Mouse (Mus musculus) intestine, postnatal 0 days (tissue): ENCODE measurements at regions not wholly inside any gene's neighbourhood (a gene's known extent, or its start where the extent isn't known, plus 50 kb on each side); places are given as distances from the start of the nearest gene placed in this dataset.

Experiments
- ATAC-seq: fragments of 200-750 bp; cut with Nextera tagmentation; 2 replicates; pipeline ENCODE4 v1.8.0; 2017; ENCODE audit warnings: mild to moderate bottlenecking, moderate TSS enrichment, moderate library complexity
- H3K27ac ChIP-seq: fragments of 300-500 bp; sonication (generic); 2 replicates; pipeline ENCODE4 v1.5.1; 2014; ENCODE audit warnings: mild to moderate bottlenecking, low read depth, low read length, moderate library complexity
- H3K27me3 ChIP-seq: fragments of 300-500 bp; sonication (generic); replicated peaks from 2 replicates; pipeline ENCODE4 v1.6.1; 2014; ENCODE audit warnings: low read length, mixed read lengths; ENCODE audit not compliant: control insufficient read depth, insufficient read depth
- H3K36me3 ChIP-seq: fragments of 300-500 bp; sonication (generic); 2 replicates; pipeline ENCODE4 v1.6.1; 2014; ENCODE audit warnings: mild to moderate bottlenecking, moderate library complexity; ENCODE audit not compliant: control insufficient read depth, insufficient read depth
- H3K4me1 ChIP-seq: fragments of 300-500 bp; sonication (generic); replicated peaks from 2 replicates; pipeline ENCODE4 v1.6.1; 2014; ENCODE audit warnings: antibody characterized with exemption, low read length, mixed read lengths; ENCODE audit not compliant: control insufficient read depth, insufficient read depth
- H3K4me2 ChIP-seq: fragments of 300-500 bp; sonication (generic); replicated peaks from 2 replicates; pipeline ENCODE4 v1.6.1; 2014; ENCODE audit warnings: low read depth, mild to moderate bottlenecking, moderate library complexity
- H3K4me3 ChIP-seq: fragments of 300-500 bp; sonication (generic); 2 replicates; pipeline ENCODE4 v1.5.1; 2014; ENCODE audit warnings: low read depth, low read length
- H3K9ac ChIP-seq: fragments of 300-500 bp; sonication (generic); 2 replicates; pipeline ENCODE4 v1.6.1; 2014; ENCODE audit warnings: mild to moderate bottlenecking, low read depth, low read length
- H3K9me3 ChIP-seq: fragments of 300-500 bp; sonication (generic); 2 replicates; pipeline ENCODE4 v1.6.1; 2016; ENCODE audit warnings: mixed run types; ENCODE audit not compliant: control insufficient read depth
- CTCF ChIP-seq: sonication (generic); IDR thresholded peaks from 2 replicates; pipeline ENCODE4 v1.5.1; 2016; ENCODE audit warnings: low read depth, mild to moderate bottlenecking, control low read depth, antibody characterized with exemption, moderate library complexity
- WGBS: fragments of 180-500 bp; shearing (Covaris S2); extraction: QIAGEN DNeasy Blood & Tissue Kit; methylation state at CpG from one replicate; pipeline ENCODE4 v1.1.7; 2014; 5-methylcytosine and 5-hydroxymethylcytosine counted together

DNA sequence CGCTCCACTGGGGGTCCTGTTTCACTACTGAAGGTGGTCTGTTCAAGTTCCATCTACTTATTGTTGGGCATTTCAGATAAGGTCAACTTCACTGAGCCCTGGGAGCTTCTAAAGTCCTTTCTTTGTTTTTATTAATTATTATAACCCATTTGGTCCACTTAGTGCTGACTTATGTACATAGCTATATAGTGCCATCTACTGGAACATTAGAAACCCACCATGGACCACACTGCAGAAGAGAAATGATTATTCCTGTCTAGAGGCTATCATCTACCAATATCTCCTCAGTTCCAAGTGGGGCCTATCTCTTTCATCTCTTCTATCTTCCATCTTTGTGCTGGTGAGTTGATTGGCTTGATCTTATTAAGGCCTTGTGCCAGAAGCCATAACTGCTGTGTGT, 294.8 kb downstream of the Gm9008 start:
- Histone ChIP-seq H3K27ac (no peak overlapping the region), H3K9ac (no peak overlapping the region), H3K27me3 (no peaks in the 10 kb centered on the region), H3K36me3 (no peaks in the 10 kb centered on the region), H3K4me1 (no peaks in the 10 kb centered on the region), H3K4me2 (no peak overlapping the region), H3K4me3 (no peak overlapping the region), H3K9me3 (no peaks in the 10 kb centered on the region)
- ATAC-seq = no peak
- TF ChIP-seq CTCF = peak; percentile 33; the same call in 1 of the 2 replicates
- WGBS = 88% methylated on average over 1 of the region's 1 CpGs
